Mouse (Mus musculus) kidney, postnatal 4 days (tissue): ENCODE measurements at regions not wholly inside any gene's neighbourhood (a gene's known extent, or its start where the extent isn't known, plus 50 kb on each side); places are given as distances from the start of the nearest gene placed in this dataset.
"Not testable (repeated sequence)": the region's sequence is repeated elsewhere in the genome, so short reads cannot be mapped to it uniquely, and the experiment has no call there.

Experiments
- DNase-seq, 2 experiments: peaks; one replicate each; pipeline ENCODE4 v3.0.0; 2021; ENCODE audit warnings: mixed read lengths in 2 of 2

GRCm38 (mm10) chr12:8410410-8411341 is 89.1 kb downstream of the Rhob start:
- DNase-seq, result peak in 1 of 2 experiments; percentile 40

- DNase-seq, result peak; percentile 59 to 73
Measured at GRCm38 (mm10) chr12:8402084-8402483, 88.9 kb downstream of the Hs1bp3 start.

GRCm38 (mm10) chr12:8401376-8401775 is 88.1 kb downstream of the Hs1bp3 start:
- no peak for DNase-seq

- no peak for DNase-seq
Measured at GRCm38 (mm10) chr12:8400345-8401130, 87.3 kb downstream of the Hs1bp3 start.

- DNase-seq, result no peak
Measured at GRCm38 (mm10) chr12:8398852-8399251, 85.6 kb downstream of the Hs1bp3 start.

GRCm38 (mm10) chr12:8396408-8396807 is 83.2 kb downstream of the Hs1bp3 start:
- DNase-seq, result not testable (repeated sequence)

GRCm38 (mm10) chr12:8394894-8395297 is 81.7 kb downstream of the Hs1bp3 start:
- peak; percentile 42 to 68 for DNase-seq

GRCm38 (mm10) chr12:8393976-8394375 is 80.7 kb downstream of the Hs1bp3 start:
- no peak for DNase-seq
